Mouse (Mus musculus) heart, embryonic 15.5 days (tissue): ENCODE measurements around the gene Ndufs2. TPM values are rescaled to one million over a fixed set of nuclear protein-coding genes. Genes with fewer than 3 reads are reported as not detected.

Experiments
- ATAC-seq: fragments of 200-750 bp; cut with Nextera tagmentation; replicated peaks from 2 replicates; pipeline ENCODE4 v1.8.0; 2017; ENCODE audit warnings: low read depth, moderate TSS enrichment; ENCODE audit not compliant: insufficient number of reproducible peaks, insufficient read depth, low FRiP score
- H3K27ac ChIP-seq: fragments of 300-500 bp; sonication (generic); 2 replicates; pipeline ENCODE4 v1.5.1; 2015; ENCODE audit warnings: mild to moderate bottlenecking, inconsistent platforms
- H3K27me3 ChIP-seq: fragments of 300-500 bp; sonication (generic); 2 replicates; pipeline ENCODE4 v1.6.1; 2015; ENCODE audit warnings: inconsistent platforms
- H3K36me3 ChIP-seq: fragments of 300-500 bp; sonication (generic); 2 replicates; pipeline ENCODE4 v1.6.1; 2015; ENCODE audit warnings: mild to moderate bottlenecking, inconsistent platforms
- H3K4me1 ChIP-seq: fragments of 300-500 bp; sonication (generic); replicated peaks from 2 replicates; pipeline ENCODE4 v1.6.1; 2015; ENCODE audit warnings: inconsistent platforms
- H3K4me2 ChIP-seq: fragments of 300-500 bp; sonication (generic); 2 replicates; pipeline ENCODE4 v1.6.1; 2015; ENCODE audit warnings: inconsistent platforms, mild to moderate bottlenecking, moderate library complexity
- H3K4me3 ChIP-seq: fragments of 300-500 bp; sonication (generic); 2 replicates; pipeline ENCODE4 v1.5.1; 2015; ENCODE audit warnings: mild to moderate bottlenecking, inconsistent platforms
- H3K9ac ChIP-seq: fragments of 300-500 bp; sonication (generic); 2 replicates; pipeline ENCODE4 v1.6.1; 2015; ENCODE audit warnings: mild to moderate bottlenecking, inconsistent platforms
- H3K9me3 ChIP-seq: fragments of 300-500 bp; sonication (generic); replicated peaks from 2 replicates; pipeline ENCODE4 v1.6.1; 2016; ENCODE audit warnings: inconsistent platforms
- WGBS: fragments of 180-500 bp; shearing (Covaris S2); methylation state at CpG from one replicate; pipeline ENCODE4 v1.1.7; 2015; ENCODE audit warnings: mixed read lengths; 5-methylcytosine and 5-hydroxymethylcytosine counted together
- polyA plus RNA-seq: library from polyadenylated mRNA; unstranded; fragments of >200 nt; fragmentation: Nextera tagmentation; extraction: Ambion mirVana; gene quantifications from 2 replicates; pipeline ENCODE4 v1.2.1, GENCODE M21; 2015

The Ndufs2 gene
- polyA plus RNA-seq, 1 experiment from 2014 or later, result 535 TPM

DNA sequence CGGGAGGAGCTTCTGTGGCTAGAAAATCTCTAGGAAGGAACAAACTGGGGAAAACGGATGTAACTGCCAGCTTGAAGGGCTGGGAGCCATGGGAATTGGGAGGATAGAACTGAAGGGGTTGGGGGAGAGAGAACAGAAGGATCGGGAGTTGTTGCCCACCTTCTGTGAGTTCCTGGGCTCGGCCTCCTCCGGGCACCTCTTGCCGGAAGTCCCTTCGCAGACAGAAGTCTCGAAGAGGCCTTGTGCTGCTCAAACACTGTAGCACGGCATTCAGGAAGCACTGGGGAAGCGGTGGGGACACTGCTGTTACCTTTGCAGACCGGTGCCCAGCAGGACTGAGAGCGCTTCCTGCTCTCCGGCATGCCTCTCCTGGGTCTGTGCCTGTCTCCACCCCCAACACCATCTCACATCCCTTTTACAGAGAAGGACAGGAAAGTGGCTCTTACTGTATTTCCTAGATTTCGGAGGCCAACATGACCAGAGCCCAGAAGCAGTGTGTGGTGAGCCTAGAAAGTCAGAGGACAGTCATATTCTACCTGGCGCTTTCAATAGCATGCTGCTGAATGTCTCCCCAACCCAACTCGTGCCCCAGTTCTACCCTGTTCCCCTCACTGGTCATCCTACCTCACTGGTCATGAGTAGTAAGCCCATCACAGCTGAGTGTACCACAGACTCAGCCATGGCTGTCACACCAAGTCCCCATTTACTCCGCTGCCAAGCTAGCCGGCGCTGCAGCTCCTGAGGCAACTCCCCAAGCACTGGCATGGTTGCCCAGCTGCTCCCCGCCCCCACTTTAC is 34.1 kb upstream of the Ndufs2 start:
- no peak overlapping the region for H3K9ac ChIP-seq
- 82% methylated on average over 20 of the region's 20 CpGs for WGBS
- H3K27me3 ChIP-seq, result no peaks in the 10 kb centered on the region
- no peak overlapping the region for H3K4me2 ChIP-seq
- no peak overlapping the region for H3K27ac ChIP-seq
- H3K9me3 ChIP-seq, result no peaks in the 10 kb centered on the region
- ATAC-seq, result no peak
- H3K4me1 ChIP-seq, result peaks cover 33% of the 10 kb centered on the region
- H3K4me3 ChIP-seq, result no peak overlapping the region
- peaks cover 41% of the 10 kb centered on the region; the same call in 1 of the 2 replicates for H3K36me3 ChIP-seq

DNA sequence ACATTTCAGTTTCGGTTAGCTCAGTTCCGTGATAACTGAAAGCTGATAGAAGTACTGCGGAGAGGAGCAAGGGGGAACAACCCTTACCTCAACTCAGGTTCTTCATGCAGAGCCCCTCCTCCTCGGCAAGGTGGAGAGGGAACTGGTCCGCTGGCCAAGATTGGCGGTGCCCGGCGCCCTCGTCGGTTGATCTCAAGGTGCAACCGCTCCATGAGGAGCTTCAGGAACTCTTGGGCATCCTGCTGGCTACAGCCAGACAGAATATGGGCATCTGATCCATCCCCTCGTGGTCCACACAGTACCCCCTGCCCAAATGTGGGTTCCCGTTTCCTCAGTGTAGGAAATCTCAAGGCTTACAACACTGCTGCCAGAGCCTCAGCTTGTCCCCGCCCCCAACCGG is 33.3 kb upstream of the Ndufs2 start:
- H3K4me3 ChIP-seq, result no peak overlapping the region
- WGBS, result 88% methylated on average over 15 of the region's 15 CpGs
- peaks cover 40% of the 10 kb centered on the region for H3K4me1 ChIP-seq
- H3K4me2 ChIP-seq, result no peak overlapping the region
- no peak for ATAC-seq
- no peaks in the 10 kb centered on the region for H3K9me3 ChIP-seq
- H3K27ac ChIP-seq, result no peak overlapping the region
- no peaks in the 10 kb centered on the region for H3K27me3 ChIP-seq
- H3K36me3 ChIP-seq, result peaks cover 36% of the 10 kb centered on the region; the same call in 1 of the 2 replicates
- no peak overlapping the region for H3K9ac ChIP-seq

DNA sequence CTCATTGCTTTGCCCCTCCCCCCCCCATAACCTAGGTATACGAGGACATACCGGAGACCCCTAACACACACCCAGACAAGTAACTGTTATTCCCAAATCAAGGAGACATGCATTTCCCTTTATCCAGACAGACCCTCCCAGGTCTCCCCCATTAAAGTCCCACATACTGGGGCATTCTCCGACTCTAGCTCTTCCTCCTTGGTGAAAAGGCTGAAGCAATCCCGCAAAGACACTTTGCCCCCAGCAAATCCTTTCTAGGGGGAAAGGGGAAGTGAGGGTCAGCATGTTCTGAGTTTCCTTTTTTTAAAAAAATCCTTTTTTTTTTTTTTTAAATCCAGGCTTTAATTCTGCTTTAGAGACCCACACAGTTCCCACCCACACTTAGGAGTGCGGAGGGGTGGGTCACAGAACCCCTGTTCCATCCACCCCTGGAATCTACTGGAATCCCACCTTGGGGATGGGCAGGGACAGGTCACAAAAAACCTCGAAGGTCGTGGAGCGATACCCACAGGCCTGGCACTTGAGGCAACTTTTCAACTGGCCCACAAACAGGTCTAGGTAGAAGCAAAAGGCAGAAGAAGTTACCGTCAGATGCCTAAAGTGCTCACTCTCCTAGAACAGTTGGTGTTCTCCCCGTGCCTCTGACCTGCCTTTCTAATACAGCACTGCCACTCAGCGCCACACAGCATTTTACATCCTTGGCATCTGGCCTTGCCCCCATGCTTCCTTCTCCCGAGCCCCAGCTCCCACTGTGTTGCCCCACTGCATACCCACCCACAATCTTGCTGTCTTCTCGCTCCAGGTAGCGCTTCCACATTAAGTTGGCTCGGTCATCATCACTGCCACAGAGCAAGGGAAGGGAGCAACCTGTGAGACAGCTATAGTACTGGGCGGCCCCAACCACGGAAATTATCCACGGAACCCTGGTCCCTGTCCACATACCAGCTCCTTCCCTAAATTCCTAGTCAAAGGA is 32.3 kb upstream of the Ndufs2 start:
- no peak for ATAC-seq
- H3K9ac ChIP-seq, result no peak overlapping the region
- no peak overlapping the region for H3K4me3 ChIP-seq
- H3K27me3 ChIP-seq, result no peaks in the 10 kb centered on the region
- 88% methylated on average over 18 of the region's 18 CpGs for WGBS
- H3K36me3 ChIP-seq, result peaks cover 26% of the 10 kb centered on the region; the same call in 1 of the 2 replicates
- no peak overlapping the region for H3K4me2 ChIP-seq
- H3K4me1 ChIP-seq, result peaks cover 40% of the 10 kb centered on the region
- no peak overlapping the region for H3K27ac ChIP-seq
- H3K9me3 ChIP-seq, result no peaks in the 10 kb centered on the region

DNA sequence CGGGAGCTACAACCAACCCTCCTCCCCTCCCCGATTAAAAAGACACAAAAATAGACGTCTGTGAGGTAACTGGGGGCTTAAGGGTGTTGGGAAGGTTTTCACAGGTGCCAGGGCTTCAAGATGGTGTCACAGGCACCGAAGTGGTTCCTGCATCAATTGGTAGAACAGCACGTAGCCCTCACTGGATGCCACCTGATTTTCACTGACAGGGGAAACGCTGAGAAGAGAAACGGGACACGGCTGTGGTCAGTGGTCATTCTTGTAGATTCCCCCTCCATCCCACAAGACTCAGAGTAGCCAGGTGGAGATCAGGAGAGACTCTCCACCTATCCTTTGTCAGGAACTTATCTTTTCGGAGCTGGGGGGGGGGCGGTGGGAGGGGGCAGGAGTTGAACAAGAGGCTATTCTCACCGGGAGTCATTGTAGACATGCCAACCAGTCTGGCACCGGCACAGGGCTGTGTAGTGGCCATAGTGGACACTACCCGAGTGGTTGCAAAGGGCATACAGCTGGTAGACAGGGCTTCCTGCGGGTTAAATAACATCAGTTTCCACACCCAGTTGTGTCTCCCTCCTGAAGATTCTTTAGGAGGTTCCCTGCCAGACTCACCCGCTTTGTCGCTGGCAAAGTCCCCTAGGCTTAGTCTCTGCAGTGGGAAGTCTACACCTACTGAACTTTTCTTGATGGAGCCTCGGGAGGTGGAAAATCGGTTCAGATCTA is 31.1 kb upstream of the Ndufs2 start:
- Histone ChIP-seq H3K36me3 (peaks cover 28% of the 10 kb centered on the region; the same call in 1 of the 2 replicates), H3K9ac (peak overlapping the region; percentile 71; the same call in 1 of the 2 replicates), H3K4me3 (peak overlapping the region; percentile 78), H3K4me2 (peak overlapping the region; percentile 86; the same call in 1 of the 2 replicates), H3K9me3 (no peaks in the 10 kb centered on the region), H3K27me3 (no peaks in the 10 kb centered on the region), H3K27ac (peak overlapping the region; percentile 90; the same call in 1 of the 2 replicates), H3K4me1 (peaks cover 35% of the 10 kb centered on the region)
- 73% methylated on average over 18 of the region's 18 CpGs for WGBS
- no peak for ATAC-seq

DNA sequence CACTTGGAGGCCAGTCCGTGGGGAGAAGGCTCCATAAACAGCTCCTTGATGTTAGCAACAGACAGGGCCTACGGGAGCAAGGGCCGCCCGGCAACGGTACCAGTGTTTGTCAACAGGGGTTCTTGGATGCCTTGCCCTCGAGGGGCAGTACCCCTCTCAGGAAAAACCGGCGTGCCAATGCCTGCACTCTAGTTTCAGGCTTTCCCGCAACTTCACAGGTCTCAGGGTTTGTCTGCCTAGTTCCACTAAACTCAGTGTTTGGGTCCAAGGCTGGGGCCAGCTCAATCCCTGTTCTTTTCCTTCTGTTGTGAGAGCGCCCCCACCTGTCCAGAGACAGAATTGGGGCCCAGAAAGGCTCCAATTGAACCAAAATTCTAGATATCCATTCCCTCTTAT is 30.3 kb upstream of the Ndufs2 start:
- WGBS, result 0% methylated on average over 10 of the region's 10 CpGs
- Histone ChIP-seq H3K27ac (peak overlapping the region; percentile 90), H3K9me3 (no peaks in the 10 kb centered on the region), H3K27me3 (no peaks in the 10 kb centered on the region), H3K4me3 (peak overlapping the region; percentile 78), H3K9ac (peak overlapping the region; percentile 71), H3K4me2 (peak overlapping the region; percentile 86), H3K36me3 (peaks cover 34% of the 10 kb centered on the region), H3K4me1 (peaks cover 28% of the 10 kb centered on the region)
- ATAC-seq, result peak; percentile 41; the same call in 1 of the 2 replicates

DNA sequence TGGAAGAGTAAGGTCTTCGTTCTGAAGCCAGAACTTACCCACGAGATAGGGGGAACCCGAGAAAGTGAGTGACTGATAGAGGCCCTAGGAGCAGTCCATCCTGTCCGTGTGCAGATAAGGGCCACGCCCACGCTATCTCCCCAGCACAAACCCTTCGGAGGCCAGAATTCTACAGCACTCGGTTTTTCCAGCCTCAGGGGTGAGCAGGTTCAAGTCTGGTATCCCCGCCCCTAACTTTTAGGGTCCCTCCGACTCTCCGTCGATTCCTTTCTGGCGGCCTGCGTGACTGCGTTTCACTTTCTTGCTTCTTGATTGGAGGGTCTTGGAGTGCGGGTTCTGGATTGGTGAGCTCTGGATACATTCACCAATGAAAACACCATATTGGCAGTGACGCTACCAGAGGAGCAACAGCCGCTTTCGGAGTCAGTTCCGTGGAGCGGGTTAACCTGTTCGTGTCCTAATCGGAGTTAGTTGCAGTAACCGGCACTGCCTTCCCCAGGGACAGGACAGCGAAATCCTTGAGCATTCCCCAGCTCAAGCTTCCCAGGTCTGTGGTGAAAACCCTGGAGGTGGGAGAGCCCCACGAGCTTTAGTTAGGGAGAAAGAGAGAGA is 29.8 kb upstream of the Ndufs2 start, which contains the start of gene Ppox:
Gene Ppox, minus strand, starts transcription at position 271 of the 612 bp plus-strand sequence.
- Histone ChIP-seq H3K4me2 (peak within 1 kb of the TSS; percentile 86), H3K9ac (peak within 1 kb of the TSS; percentile 79), H3K9me3 (no peaks in the 10 kb centered on the region), H3K27ac (peak within 1 kb of the TSS; percentile 90), H3K27me3 (no peaks in the 10 kb centered on the region), H3K4me1 (peaks cover 24% of the 10 kb centered on the region), H3K4me3 (peak within 1 kb of the TSS; percentile 78), H3K36me3 (peaks cover 34% of the 10 kb centered on the region)
- peak; percentile 98 for ATAC-seq
- WGBS, result under 1% methylated on average over 26 of the region's 26 CpGs

DNA sequence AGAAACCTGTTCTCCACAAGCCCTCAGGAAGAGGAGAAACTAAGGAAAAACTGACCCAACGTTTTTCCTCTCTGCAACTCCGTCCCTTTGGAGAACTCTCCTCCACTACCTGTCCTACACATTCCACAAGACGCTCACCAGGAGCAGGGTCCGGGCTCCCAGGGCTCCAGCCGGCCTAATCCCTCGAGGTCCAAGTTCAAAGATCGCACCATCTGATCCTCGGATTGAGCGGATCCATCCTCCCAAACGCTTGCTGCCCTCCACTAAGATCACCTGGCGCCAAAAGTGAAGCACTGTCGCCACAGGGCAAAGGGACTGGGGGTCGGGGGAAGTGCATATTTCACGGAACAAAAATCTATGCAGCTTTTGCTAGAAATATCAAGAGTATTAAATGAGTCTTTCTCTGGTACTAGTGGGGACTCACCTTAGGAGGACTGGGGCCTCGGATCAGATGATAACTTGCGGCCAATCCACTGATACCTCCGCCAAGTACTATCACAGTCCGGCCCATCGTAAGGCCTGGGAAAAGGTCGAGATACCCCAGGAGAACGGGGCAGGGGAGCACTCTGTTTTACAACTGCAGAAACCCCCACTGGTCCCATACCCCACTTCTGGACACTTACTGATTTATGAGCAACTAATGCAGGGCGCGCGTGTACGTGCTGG is 29.2 kb upstream of the Ndufs2 start:
- H3K4me1 ChIP-seq, result peaks cover 19% of the 10 kb centered on the region
- no peaks in the 10 kb centered on the region for H3K9me3 ChIP-seq
- H3K27ac ChIP-seq, result peak overlapping the region; percentile 71
- peak overlapping the region; percentile 79 for H3K9ac ChIP-seq
- H3K4me2 ChIP-seq, result peak overlapping the region; percentile 86
- ATAC-seq, result peak; percentile 8; the same call in 1 of the 2 replicates
- H3K27me3 ChIP-seq, result no peaks in the 10 kb centered on the region
- 1% methylated on average over 25 of the region's 25 CpGs for WGBS
- H3K36me3 ChIP-seq, result peaks cover 39% of the 10 kb centered on the region
- H3K4me3 ChIP-seq, result peak overlapping the region; percentile 78

DNA sequence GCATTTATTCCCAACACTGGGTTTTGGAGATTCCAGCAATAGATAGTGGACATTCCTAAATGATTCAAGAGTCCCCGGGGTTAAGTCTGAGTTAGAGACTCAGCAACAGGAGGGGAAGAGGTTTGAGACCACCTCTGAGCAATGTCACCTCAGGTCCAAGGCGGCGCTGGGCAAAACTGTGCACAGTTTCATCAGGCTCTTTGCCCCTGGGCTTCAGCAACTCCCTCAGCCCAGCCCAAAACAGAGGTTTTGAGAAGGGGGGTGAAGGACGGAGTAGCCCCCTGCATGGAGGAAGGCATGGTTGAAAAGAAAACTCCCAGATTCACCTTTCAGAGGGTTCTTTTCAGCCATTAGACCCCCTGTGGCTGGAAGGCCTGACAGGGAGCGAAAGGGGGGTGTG is 28.5 kb upstream of the Ndufs2 start:
- Histone ChIP-seq H3K36me3 (peaks cover 39% of the 10 kb centered on the region), H3K4me3 (peak overlapping the region; percentile 78), H3K27me3 (no peaks in the 10 kb centered on the region), H3K4me2 (peak overlapping the region; percentile 86), H3K4me1 (peaks cover 19% of the 10 kb centered on the region), H3K9me3 (no peaks in the 10 kb centered on the region), H3K27ac (no peak overlapping the region), H3K9ac (peak overlapping the region; percentile 79)
- 64% methylated on average over 5 of the region's 5 CpGs for WGBS
- no peak for ATAC-seq

DNA sequence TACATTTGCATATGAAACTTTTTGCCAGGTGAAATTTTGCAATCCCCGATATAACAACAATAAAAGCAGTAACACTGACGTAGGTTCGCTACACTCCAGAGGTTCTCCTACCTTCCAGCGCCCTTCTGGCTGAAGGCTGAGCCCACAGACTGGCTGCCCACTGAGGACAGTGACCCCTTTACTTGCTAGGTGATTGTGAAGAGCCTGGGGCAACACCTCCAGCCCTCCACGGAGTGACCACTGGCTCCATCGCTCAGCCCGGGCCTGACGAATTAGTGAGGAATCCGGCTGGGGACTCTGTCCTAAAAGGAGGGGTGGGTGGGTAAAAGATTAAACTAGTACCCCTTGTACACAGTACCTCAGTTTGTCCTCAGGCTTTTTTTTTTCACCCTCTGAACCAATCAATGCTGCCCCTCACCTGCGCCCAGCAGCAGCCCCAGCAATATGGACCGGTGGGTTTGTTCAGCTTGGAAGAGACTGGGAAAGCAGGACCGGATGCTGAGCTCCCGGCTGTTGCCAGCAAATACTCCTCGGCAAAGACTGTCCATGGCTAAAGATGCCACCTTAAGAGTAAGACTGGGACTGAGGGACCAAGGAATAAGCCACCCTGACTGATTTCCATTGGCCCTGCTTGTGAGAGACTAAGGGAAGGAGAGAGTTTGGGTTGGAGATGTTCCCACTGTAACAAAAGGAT is 28.0 kb upstream of the Ndufs2 start:
- no peaks in the 10 kb centered on the region for H3K9me3 ChIP-seq
- ATAC-seq, result no peak
- no peak overlapping the region for H3K9ac ChIP-seq
- H3K4me3 ChIP-seq, result peak overlapping the region; percentile 78; the same call in 1 of the 2 replicates
- H3K4me2 ChIP-seq, result 0 out of 2 replicates have a peak overlapping the region, but pooled peaks have one; percentile 86
- H3K27ac ChIP-seq, result no peak overlapping the region
- H3K4me1 ChIP-seq, result peaks cover 19% of the 10 kb centered on the region
- H3K36me3 ChIP-seq, result peaks cover 42% of the 10 kb centered on the region
- H3K27me3 ChIP-seq, result no peaks in the 10 kb centered on the region
- WGBS, result 90% methylated on average over 14 of the region's 14 CpGs
